Mouse (Mus musculus): ENCODE results near the gene Ctdsp2. TPM values are rescaled to one million over a fixed set of nuclear protein-coding genes. Genes with fewer than 3 reads are reported as not detected.

The Ctdsp2 gene
- polyA plus RNA-seq (2012; rRNA removed) = 41.0 and 43.8 TPM in 2 replicates

GRCm38 (mm10) chr10:126978277-126978994 is at the start of gene Ctdsp2:
Ctdsp2 (plus strand) TSS chr10:126978717.

GRCm38 (mm10) chr10:127000529-127000928 is 22.0 kb downstream of the Ctdsp2 start, which contains the start of gene Avil:
Avil (plus strand) TSS chr10:127000709.

GRCm38 (mm10) chr10:127030336-127031296 is 52.1 kb downstream of the Ctdsp2 start, which contains the start of gene Tsfm:
Tsfm (minus strand) TSS chr10:127030840.

DNA sequence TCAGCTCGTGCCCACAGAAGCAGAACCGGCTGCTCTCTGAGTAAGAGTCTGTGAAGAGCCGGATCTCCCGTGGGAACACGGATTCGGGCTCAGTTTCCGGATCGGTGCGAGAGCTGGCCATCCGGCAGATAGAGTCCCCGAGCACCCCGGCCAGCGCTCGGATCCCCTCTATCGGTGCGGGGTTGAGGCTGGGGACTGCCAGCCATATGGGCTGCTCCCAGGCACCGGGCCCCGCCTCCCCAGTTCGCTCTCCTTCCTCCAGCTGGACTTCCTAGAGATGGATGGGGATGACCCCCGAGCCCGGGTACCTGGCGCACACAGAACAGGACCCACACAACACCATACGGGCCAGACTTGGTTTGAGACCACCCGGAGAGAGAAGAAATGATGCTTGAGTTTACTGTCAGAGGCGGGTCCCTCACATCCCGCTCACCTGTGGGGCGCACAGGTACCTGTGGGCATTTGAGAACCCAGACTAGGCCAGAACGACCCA is 62.8 kb downstream of the Ctdsp2 start, which contains the start of the genes Mettl1 and Eef1akmt3:
TSS of gene Mettl1 (plus strand) at position 141 of the 493 bp plus-strand sequence.
TSS of gene Eef1akmt3 (minus strand) at position 240 of the 493 bp plus-strand sequence.

DNA sequence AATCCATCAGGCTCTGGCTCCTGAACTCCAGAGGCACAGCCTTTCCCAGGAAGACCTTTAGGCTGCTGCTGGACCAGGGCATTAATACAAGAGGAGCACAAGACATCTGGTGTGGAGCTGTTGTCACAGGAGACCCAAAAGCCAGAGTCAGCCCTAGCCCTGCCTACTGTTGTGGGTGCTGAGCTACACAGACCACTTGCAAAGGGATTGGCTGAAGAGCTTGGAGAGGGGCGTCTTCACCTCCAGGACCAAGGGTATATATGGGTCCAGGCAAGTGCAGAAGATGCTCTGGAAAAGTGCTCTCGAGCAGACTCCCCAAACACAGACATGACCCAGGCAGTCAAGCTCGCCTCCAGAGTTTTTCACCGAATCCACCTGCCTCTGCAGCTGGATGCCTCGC is 69.4 kb downstream of the Ctdsp2 start, which contains the start of gene Cyp27b1:
TSS of gene Cyp27b1 (plus strand) at position 297 of the 400 bp plus-strand sequence.

Other genes starting within 250 kb of the Ctdsp2 start
- 3.1 and 3.2 TPM in 2 replicates for gene Atp23, start 77.4 kb upstream of the Ctdsp2 start, polyA plus RNA-seq (2012; rRNA removed)
- gene Avil, start 22.0 kb downstream of the Ctdsp2 start, polyA plus RNA-seq (2012; rRNA removed) = 17.5 and 21.4 TPM in 2 replicates
- gene Tsfm, start 52.1 kb downstream of the Ctdsp2 start, polyA plus RNA-seq (2012; rRNA removed) = 21.3 and 39.8 TPM in 2 replicates
- 9.2 and 10.7 TPM in 2 replicates for gene Mettl1, start 62.7 kb downstream of the Ctdsp2 start, polyA plus RNA-seq (2012; rRNA removed)
- gene Eef1akmt3, start 62.8 kb downstream of the Ctdsp2 start, polyA plus RNA-seq (2012; rRNA removed) = 1.1 and 1.4 TPM in 2 replicates
- gene Cyp27b1, start 69.5 kb downstream of the Ctdsp2 start, polyA plus RNA-seq (2012; rRNA removed) = 0.66 and 1.2 TPM in 2 replicates
- 5.7 and 8.0 TPM in 2 replicates for gene March9, start 81.5 kb downstream of the Ctdsp2 start, polyA plus RNA-seq (2012; rRNA removed)
- gene Cdk4, start 84.8 kb downstream of the Ctdsp2 start, polyA plus RNA-seq (2012; rRNA removed) = 47.5 and 59.4 TPM in 2 replicates
- 22.0 and 25.4 TPM in 2 replicates for gene Tspan31, start 91.5 kb downstream of the Ctdsp2 start, polyA plus RNA-seq (2012; rRNA removed)
- gene Agap2, start 96.6 kb downstream of the Ctdsp2 start, polyA plus RNA-seq (2012; rRNA removed) = 2.3 and 3.5 TPM in 2 replicates
- 44.9 and 55.6 TPM in 2 replicates for gene Os9, start 142.4 kb downstream of the Ctdsp2 start, polyA plus RNA-seq (2012; rRNA removed)
- gene B4galnt1, start 186.5 kb downstream of the Ctdsp2 start, polyA plus RNA-seq (2012; rRNA removed) = 169 and 171 TPM in 2 replicates
- gene Slc26a10, start 201.9 kb downstream of the Ctdsp2 start, polyA plus RNA-seq (2012; rRNA removed) = 0.96 and 2.6 TPM in 2 replicates
- gene Arhgef25, start 211.4 kb downstream of the Ctdsp2 start, polyA plus RNA-seq (2012; rRNA removed) = 25.7 and 29.5 TPM in 2 replicates
- gene Dtx3, start 217.0 kb downstream of the Ctdsp2 start, polyA plus RNA-seq (2012; rRNA removed) = 49.2 and 63.1 TPM in 2 replicates
- gene Pip4k2c, start 232.9 kb downstream of the Ctdsp2 start, polyA plus RNA-seq (2012; rRNA removed) = 16.3 and 17.7 TPM in 2 replicates

Data from stomach, adult 2 months (tissue).